Mouse (Mus musculus) spleen, postnatal 4 days (tissue): ENCODE data around the gene Entpd1.

Experiments used
- DNase-seq, 2 experiments: peaks; one replicate each; pipeline ENCODE4 v3.0.0; 2022; ENCODE audit warnings: low spot score in 2 of 2

Entpd1 gene

GRCm38 (mm10) chr19:40628950-40629349 is 16.8 kb downstream of the Entpd1 start:
- DNase-seq = no peak

- no peak for DNase-seq
Observed at GRCm38 (mm10) chr19:40630096-40630495, 17.9 kb downstream of the Entpd1 start.

DNA sequence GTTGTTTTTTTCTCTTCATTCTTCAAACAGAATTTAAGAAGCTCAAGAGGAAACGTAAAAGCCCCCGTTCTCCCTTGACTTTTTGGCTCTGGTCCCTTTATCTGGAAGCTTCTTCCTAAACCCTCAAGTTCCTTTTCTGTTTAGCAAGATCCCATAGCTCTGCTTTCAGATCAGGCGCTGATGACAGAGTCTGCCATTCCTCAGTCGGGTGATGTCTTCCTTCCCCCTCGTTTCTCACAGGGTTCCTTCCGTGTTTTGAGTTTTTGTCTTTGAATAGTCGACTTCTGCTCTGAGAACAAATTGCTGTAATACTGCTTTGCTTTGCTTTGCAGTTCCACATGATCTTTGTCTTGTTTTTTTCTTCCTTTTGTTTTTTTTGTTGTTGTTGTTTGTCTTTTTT is 18.4 kb downstream of the Entpd1 start:
- no peak for DNase-seq

DNA sequence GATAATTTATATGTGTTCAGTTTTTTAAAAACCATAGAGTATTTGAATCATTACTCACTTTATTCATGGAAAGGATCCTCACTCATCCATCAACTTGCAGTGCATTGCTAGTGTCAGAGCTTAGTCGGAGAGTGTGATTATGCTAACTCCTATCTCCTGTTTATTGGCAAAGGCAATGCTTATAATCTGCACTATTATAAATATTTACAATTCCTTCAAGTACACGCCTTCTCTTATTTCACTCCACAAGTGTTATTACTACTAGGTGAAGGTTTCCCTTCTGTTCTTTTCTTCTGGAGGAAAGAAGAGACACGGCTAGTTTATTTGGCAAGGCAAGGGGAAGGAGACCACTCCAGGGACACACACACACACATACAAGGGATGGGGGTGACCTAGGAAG is 20.0 kb downstream of the Entpd1 start:
- DNase-seq = no peak

DNA sequence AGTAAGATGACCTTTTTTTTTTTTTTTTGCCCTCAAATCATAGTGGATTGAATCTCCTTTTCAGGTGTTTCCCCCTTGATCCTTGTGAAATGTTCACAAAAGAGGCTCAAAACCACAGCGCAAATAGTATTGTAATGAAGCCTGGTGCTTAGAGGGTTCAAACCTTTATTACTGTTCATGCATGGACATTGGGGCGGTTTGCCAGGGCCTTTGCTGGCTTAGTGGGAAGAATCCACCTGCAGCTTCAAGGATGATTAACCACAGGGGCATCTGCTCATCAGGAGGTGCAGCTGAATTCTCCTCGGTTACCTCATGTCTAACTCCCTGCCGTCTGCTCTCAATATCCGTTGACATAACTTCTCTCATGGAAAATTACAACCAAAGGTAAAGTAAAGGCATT is 20.5 kb downstream of the Entpd1 start:
- no peak for DNase-seq

- DNase-seq = no peak
Observed at GRCm38 (mm10) chr19:40633144-40633543, 21.0 kb downstream of the Entpd1 start.

DNA sequence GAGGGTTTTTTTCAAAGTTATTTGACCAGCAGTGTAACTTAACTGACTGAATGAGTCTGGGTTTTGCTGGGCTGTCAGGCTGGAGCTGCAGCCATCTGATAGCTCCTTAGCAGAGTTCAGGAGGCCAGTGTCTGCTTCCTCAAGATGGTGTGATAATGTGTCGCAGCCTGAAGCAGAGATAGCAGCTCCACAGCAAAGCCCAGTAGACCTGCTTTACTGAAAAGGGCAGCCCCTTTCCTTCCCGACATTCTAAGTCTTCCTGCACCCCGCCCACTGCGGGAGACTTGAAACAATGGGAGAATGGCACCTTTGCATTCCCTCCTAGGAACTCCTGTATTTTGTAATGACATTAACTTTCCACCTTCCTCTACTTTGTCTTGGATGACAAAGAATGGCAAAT is 24.9 kb downstream of the Entpd1 start:
- no peak for DNase-seq

DNA sequence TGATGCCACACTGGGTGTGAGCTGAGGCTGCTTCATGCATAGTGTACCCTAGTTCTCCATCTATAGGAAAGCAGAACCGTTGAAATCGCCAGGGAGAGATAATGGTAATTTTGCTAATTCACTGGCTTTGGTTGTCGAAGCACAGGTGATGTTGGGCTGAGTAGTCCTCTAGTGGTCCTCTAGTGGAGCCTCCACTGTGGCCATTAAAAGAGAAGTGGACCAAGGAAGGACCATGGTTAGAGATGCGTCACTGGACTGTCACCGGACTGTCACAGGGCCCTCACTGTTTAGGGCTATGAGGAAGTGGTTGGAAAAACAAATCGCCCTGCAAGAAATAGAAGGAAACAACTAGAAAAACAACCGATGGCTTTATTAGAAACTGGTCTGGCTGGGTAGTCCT is 25.4 kb downstream of the Entpd1 start:
- DNase-seq = no peak

DNA sequence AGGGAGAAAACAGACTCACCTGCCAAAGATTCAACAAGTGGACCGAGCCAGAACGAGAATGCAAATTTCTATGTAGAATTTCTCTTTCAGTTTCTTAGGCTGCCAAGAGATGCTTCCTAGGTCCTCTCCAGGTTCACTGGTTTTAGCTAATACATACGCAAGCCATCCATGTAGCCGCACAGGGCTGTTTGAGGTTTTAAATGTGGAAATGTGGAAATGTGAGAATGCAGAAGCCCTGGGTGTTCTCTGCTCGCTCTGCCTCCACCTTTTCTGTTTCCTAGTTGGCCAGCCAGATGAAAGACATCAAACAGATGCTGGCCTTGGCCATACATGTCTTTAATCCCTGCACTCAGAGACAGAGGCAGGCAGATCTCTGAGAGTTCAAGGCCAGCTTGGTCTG is 26.4 kb downstream of the Entpd1 start:
- no peak for DNase-seq

DNA sequence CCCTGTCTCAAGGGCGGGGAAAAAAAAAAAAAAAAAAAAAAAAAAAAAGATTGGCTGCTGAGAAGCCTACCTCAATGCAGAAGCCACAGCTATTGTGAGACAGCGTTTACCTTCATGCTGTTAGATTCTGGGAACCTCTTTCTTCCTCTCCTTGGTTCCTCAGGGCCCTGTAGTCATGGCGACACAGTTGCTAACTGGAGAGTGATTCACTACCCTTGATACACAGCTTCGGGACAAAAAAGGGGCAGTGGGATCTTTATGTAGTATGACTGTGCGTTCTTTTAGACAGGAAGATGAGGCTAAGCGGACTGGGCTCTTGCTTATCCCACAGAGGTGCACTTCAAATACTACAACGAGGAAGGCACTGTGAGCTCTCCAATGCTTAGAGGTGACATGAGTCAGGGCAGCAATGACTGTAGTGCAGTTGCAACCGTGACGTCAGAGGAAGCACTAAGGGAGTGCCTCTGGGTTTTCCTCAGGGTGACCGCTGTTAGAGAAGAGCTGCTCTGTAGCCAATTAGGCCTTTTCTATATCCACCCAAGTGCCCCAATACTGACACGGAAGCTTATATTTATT is 27.7 kb downstream of the Entpd1 start:
- DNase-seq = no peak

DNA sequence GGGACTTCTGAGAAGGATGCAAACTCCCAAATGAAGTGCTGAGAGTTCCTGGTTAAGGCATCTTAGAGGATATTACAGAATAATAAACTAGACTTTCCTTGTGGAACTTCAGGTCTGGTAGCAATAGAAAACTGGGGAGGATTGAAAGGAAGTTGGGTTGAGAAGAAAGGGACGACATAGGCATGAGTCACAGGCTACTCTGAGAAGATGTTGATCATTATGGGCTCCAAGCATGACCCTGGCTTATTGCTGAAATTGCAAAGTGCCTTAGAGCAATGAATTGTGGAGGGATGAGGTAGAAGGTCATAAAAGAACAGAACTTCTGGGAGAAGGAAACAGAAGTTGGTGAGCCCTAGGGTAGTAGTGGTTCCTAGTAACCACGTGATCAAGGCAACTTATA is 28.6 kb downstream of the Entpd1 start:
- DNase-seq = no peak

- DNase-seq = no peak
Observed at GRCm38 (mm10) chr19:40643846-40644245, 31.7 kb downstream of the Entpd1 start.

- no peak for DNase-seq
Observed at GRCm38 (mm10) chr19:40646379-40646778, 34.2 kb downstream of the Entpd1 start.

GRCm38 (mm10) chr19:40647319-40648158 is 35.4 kb downstream of the Entpd1 start:
- DNase-seq = no peak

DNA sequence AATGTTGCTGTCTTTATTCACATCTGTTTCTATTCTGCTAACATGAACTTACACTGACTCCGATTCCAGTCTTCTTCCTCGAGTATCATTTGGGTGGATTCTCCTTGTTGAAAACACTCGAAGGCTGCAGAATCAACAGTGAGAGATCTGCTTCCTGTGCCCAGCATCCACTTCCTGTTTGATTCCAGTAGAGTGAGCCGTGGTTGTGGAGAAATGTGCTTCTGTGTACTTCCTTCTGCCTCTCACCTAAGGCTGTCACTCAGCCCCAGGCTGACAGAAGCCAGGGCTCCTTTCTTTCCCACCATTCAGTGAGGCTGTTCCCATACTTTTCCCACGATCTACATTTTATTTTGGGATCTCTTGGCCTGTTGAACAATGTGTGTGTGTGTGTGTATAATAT is 37.9 kb downstream of the Entpd1 start:
- DNase-seq = no peak

DNA sequence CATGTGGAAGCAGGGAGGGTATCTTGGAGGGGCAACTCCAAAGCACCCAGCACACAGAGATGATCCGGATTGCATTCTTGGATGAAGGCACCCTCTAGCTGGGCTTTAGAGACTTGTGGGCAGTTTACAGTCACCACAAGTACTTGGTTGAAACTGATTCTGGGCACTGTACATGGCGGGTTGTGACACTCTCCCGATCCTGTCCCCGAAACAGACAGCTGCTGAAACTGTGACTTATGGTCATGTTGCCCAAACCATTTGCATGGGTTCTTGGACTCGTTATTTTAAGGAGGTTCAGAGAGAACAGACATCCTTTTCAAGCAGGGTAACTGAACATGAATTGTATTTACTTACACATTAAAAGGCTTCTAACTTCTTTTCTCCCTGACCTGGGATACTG is 44.0 kb downstream of the Entpd1 start:
- DNase-seq = no peak

- DNase-seq = no peak
Observed at GRCm38 (mm10) chr19:40658281-40658680, 46.1 kb downstream of the Entpd1 start.

DNA sequence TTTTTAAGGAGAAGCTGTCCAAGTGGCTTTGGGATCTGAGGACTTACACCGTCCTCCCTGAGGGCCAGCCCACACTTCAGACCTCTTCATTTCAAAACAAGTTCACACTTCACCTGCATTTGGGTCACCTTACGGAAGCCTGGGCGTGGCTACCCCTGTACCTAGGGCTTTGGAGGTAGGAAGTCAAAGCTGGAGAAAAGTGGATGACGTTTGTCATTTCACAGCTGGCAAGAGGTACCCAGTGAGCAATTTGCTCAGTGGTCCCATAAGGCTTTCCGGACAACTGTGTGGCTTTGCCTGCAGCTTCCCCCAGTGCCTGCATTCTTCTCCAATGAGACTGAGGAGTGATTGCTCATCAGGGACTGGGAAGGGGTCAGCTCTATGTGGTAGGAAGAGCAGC is 46.8 kb downstream of the Entpd1 start:
- no peak for DNase-seq

- no peak for DNase-seq
Observed at GRCm38 (mm10) chr19:40659651-40660478, 47.7 kb downstream of the Entpd1 start.

- no peak for DNase-seq
Observed at GRCm38 (mm10) chr19:40660510-40660909, 48.3 kb downstream of the Entpd1 start.

GRCm38 (mm10) chr19:40661108-40661507 is 48.9 kb downstream of the Entpd1 start:
- peak in 1 of 2 experiments; percentile 45 for DNase-seq

GRCm38 (mm10) chr19:40661874-40662273 is 49.7 kb downstream of the Entpd1 start:
- DNase-seq = no peak

GRCm38 (mm10) chr19:40662727-40663126 is 50.6 kb downstream of the Entpd1 start:
- DNase-seq = no peak
